Mouse (Mus musculus) liver, embryonic 16.5 days (tissue): ENCODE measurements around the gene Comtd1. TPM values are rescaled to one million over a fixed set of nuclear protein-coding genes. Genes with fewer than 3 reads are reported as not detected.

Source experiments
- ATAC-seq: fragments of 200-750 bp; cut with Nextera tagmentation; 2 replicates; pipeline ENCODE4 v1.8.0; 2017; ENCODE audit warnings: low read depth, mild to moderate bottlenecking, moderate number of reproducible peaks, moderate library complexity
- H3K27ac ChIP-seq: fragments of 300-500 bp; sonication (generic); 2 replicates; pipeline ENCODE4 v1.5.1; 2014; ENCODE audit warnings: mild to moderate bottlenecking, low read length
- H3K27me3 ChIP-seq: fragments of 300-500 bp; sonication (generic); 2 replicates; pipeline ENCODE4 v1.6.1; 2014; ENCODE audit warnings: low read depth, low read length, mixed read lengths; ENCODE audit not compliant: control insufficient read depth, insufficient read depth
- H3K36me3 ChIP-seq: fragments of 300-500 bp; sonication (generic); 2 replicates; pipeline ENCODE4 v1.6.1; 2014; ENCODE audit warnings: mild to moderate bottlenecking; ENCODE audit not compliant: control insufficient read depth, insufficient read depth
- H3K4me1 ChIP-seq: fragments of 300-500 bp; sonication (generic); 2 replicates; pipeline ENCODE4 v1.6.1; 2014; ENCODE audit warnings: low read depth, low read length, mixed read lengths; ENCODE audit not compliant: control insufficient read depth
- H3K4me2 ChIP-seq: fragments of 300-500 bp; sonication (generic); 2 replicates; pipeline ENCODE4 v1.6.1; 2014; ENCODE audit warnings: low read depth, low read length, mixed read lengths
- H3K4me3 ChIP-seq: fragments of 300-500 bp; sonication (generic); 2 replicates; pipeline ENCODE4 v1.5.1; 2014; ENCODE audit warnings: low read depth, mild to moderate bottlenecking, low read length
- H3K9ac ChIP-seq: fragments of 300-500 bp; sonication (generic); 2 replicates; pipeline ENCODE4 v1.6.1; 2014; ENCODE audit warnings: low read depth, low read length
- H3K9me3 ChIP-seq: fragments of 300-500 bp; sonication (generic); replicated peaks from 2 replicates; pipeline ENCODE4 v1.6.1; 2016; ENCODE audit warnings: low read length; ENCODE audit not compliant: control insufficient read depth
- WGBS: fragments of 180-500 bp; shearing (Covaris S2); extraction: QIAGEN DNeasy Blood & Tissue Kit; methylation state at CpG from one replicate; pipeline ENCODE4 v1.1.7; 2014; ENCODE audit not compliant: insufficient replicate concordance; 5-methylcytosine and 5-hydroxymethylcytosine counted together
- polyA plus RNA-seq: library from polyadenylated mRNA; unstranded; fragments of >200 nt; fragmentation: Nextera tagmentation; extraction: Ambion mirVana; gene quantifications from 2 replicates; pipeline ENCODE4 v1.2.1, GENCODE M21; 2015

Comtd1 gene
- polyA plus RNA-seq, 1 experiment from 2014 or later, result 15.8 TPM

- H3K4me2 ChIP-seq, result peak overlapping the region; percentile 73
- peaks cover 55% of the 10 kb centered on the region for H3K4me1 ChIP-seq
- H3K36me3 ChIP-seq, result no peaks in the 10 kb centered on the region
- WGBS, result under 1% methylated on average over 17 of the region's 17 CpGs
- no peaks in the 10 kb centered on the region for H3K27me3 ChIP-seq
- no peaks in the 10 kb centered on the region for H3K9me3 ChIP-seq
- peak overlapping the region; percentile 43 for H3K4me3 ChIP-seq
- H3K27ac ChIP-seq, result peak overlapping the region; percentile 93
- H3K9ac ChIP-seq, result peak overlapping the region; percentile 36
- peak; percentile 11; the same call in 1 of the 2 replicates for ATAC-seq
These were observed 4.8 kb upstream of the Comtd1 start for GRCm38 (mm10) chr14:21853456-21854109.

DNA sequence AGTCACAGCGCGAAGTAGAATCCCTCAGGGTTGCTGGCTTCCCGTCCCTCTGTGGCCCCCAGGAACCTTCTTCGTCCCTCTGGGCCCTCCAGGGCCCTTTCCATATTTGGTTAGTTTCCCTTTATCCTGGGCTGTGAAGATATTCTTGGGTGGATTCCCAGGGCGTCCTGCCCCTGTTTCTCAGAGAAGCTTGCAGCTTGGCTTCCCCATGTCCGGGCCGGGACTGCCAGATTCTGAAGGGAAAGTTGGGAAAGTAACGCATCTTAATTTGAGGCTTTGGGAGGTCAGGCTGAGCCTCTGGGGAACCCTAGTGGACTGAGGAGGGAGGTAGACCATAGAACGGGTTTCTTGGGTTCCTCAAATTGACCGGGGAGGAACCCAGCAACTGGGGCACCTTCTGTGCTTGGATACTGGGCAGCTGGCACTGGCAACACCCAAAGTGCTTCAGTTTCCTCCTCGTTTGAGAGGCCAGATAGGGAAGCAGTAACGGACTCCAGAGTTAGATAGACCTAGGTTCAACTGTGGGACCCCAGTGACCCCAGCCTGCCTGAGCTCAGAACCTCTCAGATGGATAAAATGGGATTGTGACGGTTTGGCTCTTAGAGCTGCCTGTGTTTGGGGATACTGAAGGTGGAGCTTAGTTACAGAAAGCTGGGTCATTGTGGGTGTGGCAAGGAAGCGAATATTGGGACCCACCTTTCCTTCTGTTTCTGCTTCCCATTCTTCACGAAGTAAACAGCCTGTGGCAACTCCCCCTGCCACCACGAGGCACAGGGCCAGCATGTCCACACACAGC lies 3.4 kb upstream of the Comtd1 start:
- Histone ChIP-seq H3K9ac (peak overlapping the region; percentile 38), H3K4me2 (peak overlapping the region; percentile 73), H3K27me3 (no peaks in the 10 kb centered on the region), H3K4me3 (no peak overlapping the region), H3K27ac (peak overlapping the region; percentile 93), H3K36me3 (no peaks in the 10 kb centered on the region), H3K9me3 (no peaks in the 10 kb centered on the region), H3K4me1 (peaks cover 69% of the 10 kb centered on the region)
- 52% methylated on average over 16 of the region's 16 CpGs for WGBS
- no peak for ATAC-seq

GRCm38 (mm10) chr14:21850419-21851127 lies 1.8 kb upstream of the Comtd1 start:
- Histone ChIP-seq H3K4me1 (peaks cover 75% of the 10 kb centered on the region), H3K27me3 (no peaks in the 10 kb centered on the region), H3K9me3 (no peaks in the 10 kb centered on the region), H3K9ac (peak overlapping the region; percentile 44), H3K36me3 (peaks cover 11% of the 10 kb centered on the region), H3K4me2 (peak overlapping the region; percentile 57), H3K4me3 (peak overlapping the region; percentile 31), H3K27ac (peak overlapping the region; percentile 93)
- WGBS, result 51% methylated on average over 24 of the region's 24 CpGs
- ATAC-seq, result peak; percentile 49

GRCm38 (mm10) chr14:21849524-21850418 lies 994 bp upstream of the Comtd1 start:
- H3K27ac ChIP-seq, result peak overlapping the region; percentile 93
- no peaks in the 10 kb centered on the region for H3K9me3 ChIP-seq
- WGBS, result 66% methylated on average over 13 of the region's 13 CpGs
- H3K9ac ChIP-seq, result peak overlapping the region; percentile 44
- peak; percentile 15 for ATAC-seq
- H3K4me3 ChIP-seq, result peak overlapping the region; percentile 31
- no peaks in the 10 kb centered on the region for H3K27me3 ChIP-seq
- peaks cover 78% of the 10 kb centered on the region for H3K4me1 ChIP-seq
- peak overlapping the region; percentile 57 for H3K4me2 ChIP-seq
- H3K36me3 ChIP-seq, result peaks cover 17% of the 10 kb centered on the region

- Histone ChIP-seq H3K9ac (peak overlapping the region; percentile 77), H3K36me3 (peaks cover 33% of the 10 kb centered on the region), H3K4me2 (peak overlapping the region; percentile 92), H3K9me3 (no peaks in the 10 kb centered on the region), H3K4me3 (peak overlapping the region; percentile 72), H3K27ac (peak overlapping the region; percentile 82), H3K27me3 (no peaks in the 10 kb centered on the region), H3K4me1 (peaks cover 72% of the 10 kb centered on the region)
- 1% methylated on average over 50 of the region's 50 CpGs for WGBS
- ATAC-seq, result no peak
These were observed 1.2 kb downstream of the Comtd1 start for GRCm38 (mm10) chr14:21847381-21848165.

- H3K27ac ChIP-seq, result no peak overlapping the region
- peaks cover 67% of the 10 kb centered on the region for H3K4me1 ChIP-seq
- ATAC-seq, result no peak
- 14% methylated on average over 10 of the region's 10 CpGs for WGBS
- H3K27me3 ChIP-seq, result no peaks in the 10 kb centered on the region
- H3K9ac ChIP-seq, result no peak overlapping the region
- peak overlapping the region; percentile 72 for H3K4me3 ChIP-seq
- H3K9me3 ChIP-seq, result no peaks in the 10 kb centered on the region
- H3K36me3 ChIP-seq, result peaks cover 34% of the 10 kb centered on the region
- H3K4me2 ChIP-seq, result peak overlapping the region; percentile 92
These were observed 1.9 kb downstream of the Comtd1 start for GRCm38 (mm10) chr14:21846827-21847380.

DNA sequence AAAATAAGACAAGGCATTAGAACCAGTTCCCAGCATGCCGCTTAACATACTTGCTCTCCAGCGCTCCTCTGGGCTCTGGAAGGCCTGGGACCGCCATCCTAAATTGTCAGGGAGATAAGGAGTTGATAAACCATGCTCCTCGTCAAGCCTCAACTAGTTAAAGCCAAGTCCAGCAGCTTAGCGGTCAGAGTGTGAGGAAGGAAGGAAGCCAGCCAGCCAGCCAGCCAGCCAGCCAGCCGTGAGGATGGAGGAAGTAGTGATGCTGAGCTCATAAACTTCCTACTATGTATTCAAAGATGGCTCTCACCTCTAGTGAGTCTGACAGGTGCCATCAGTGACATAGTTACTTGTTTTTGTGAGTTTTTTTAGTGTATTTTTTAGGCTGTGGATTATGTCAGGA lies 5.5 kb downstream of the Comtd1 start:
- peaks cover 59% of the 10 kb centered on the region for H3K36me3 ChIP-seq
- no peak overlapping the region for H3K4me3 ChIP-seq
- H3K27ac ChIP-seq, result peak overlapping the region; percentile 22
- peaks cover 34% of the 10 kb centered on the region for H3K4me1 ChIP-seq
- H3K4me2 ChIP-seq, result no peak overlapping the region
- no peaks in the 10 kb centered on the region for H3K27me3 ChIP-seq
- peak overlapping the region; percentile 5; the same call in 1 of the 2 replicates for H3K9ac ChIP-seq
- WGBS, result 52% methylated on average over 6 of the region's 6 CpGs
- no peak for ATAC-seq
- no peaks in the 10 kb centered on the region for H3K9me3 ChIP-seq
